Mouse (Mus musculus) midbrain, postnatal 0 days (tissue): ENCODE measurements around the gene Htra2. TPM values are rescaled to one million over a fixed set of nuclear protein-coding genes. Genes with fewer than 3 reads are reported as not detected.
A peak's percentile ranks its signal among the peaks of the same experiment; 100 is the strongest.

Source experiments
- ATAC-seq: fragments of 200-750 bp; cut with Nextera tagmentation; 2 replicates; pipeline ENCODE4 v1.8.0; 2017; ENCODE audit warnings: moderate number of reproducible peaks, mild to moderate bottlenecking, moderate TSS enrichment, moderate library complexity; ENCODE audit not compliant: low FRiP score
- DNase-seq: peaks from one replicate; pipeline ENCODE4 v3.0.0-alpha.2; 2015; ENCODE audit warnings: low spot score
- H3K27ac ChIP-seq: fragments of 300-500 bp; sonication (generic); 2 replicates; pipeline ENCODE4 v1.5.1; 2014; ENCODE audit warnings: low read depth, mild to moderate bottlenecking, low read length, mixed read lengths
- H3K27me3 ChIP-seq: fragments of 300-500 bp; sonication (generic); 2 replicates; pipeline ENCODE4 v1.6.1; 2014; ENCODE audit warnings: low read length, control low read depth, mixed read lengths; ENCODE audit not compliant: insufficient read depth
- H3K36me3 ChIP-seq: fragments of 300-500 bp; sonication (generic); 2 replicates; pipeline ENCODE4 v1.6.1; 2014; ENCODE audit warnings: low read length, control low read depth, mixed read lengths; ENCODE audit not compliant: insufficient read depth
- H3K4me1 ChIP-seq: fragments of 300-500 bp; sonication (generic); 2 replicates; pipeline ENCODE4 v1.6.1; 2014; ENCODE audit warnings: mild to moderate bottlenecking, control low read depth, antibody characterized with exemption, low read length, mixed read lengths; ENCODE audit not compliant: insufficient read depth
- H3K4me2 ChIP-seq: fragments of 300-500 bp; sonication (generic); 2 replicates; pipeline ENCODE4 v1.6.1; 2014; ENCODE audit warnings: low read depth, mild to moderate bottlenecking, low read length, mixed read lengths; ENCODE audit not compliant: poor library complexity, severe bottlenecking
- H3K4me3 ChIP-seq: fragments of 300-500 bp; sonication (generic); 2 replicates; pipeline ENCODE4 v1.5.1; 2014; ENCODE audit warnings: low read depth, mild to moderate bottlenecking, low read length, moderate library complexity
- H3K9ac ChIP-seq: fragments of 300-500 bp; sonication (generic); replicated peaks from 2 replicates; pipeline ENCODE4 v1.6.1; 2014; ENCODE audit warnings: mild to moderate bottlenecking, low read length, moderate library complexity, mixed read lengths; ENCODE audit not compliant: poor library complexity, severe bottlenecking
- H3K9me3 ChIP-seq: fragments of 300-500 bp; sonication (generic); 2 replicates; pipeline ENCODE4 v1.6.1; 2016; ENCODE audit warnings: low read length, control low read depth
- CTCF ChIP-seq: IDR thresholded peaks from 2 replicates; pipeline ENCODE4 v1.5.1; 2016; ENCODE audit warnings: antibody characterized with exemption, mild to moderate bottlenecking
- WGBS: fragments of 180-500 bp; shearing (Covaris S2); extraction: QIAGEN DNeasy Blood & Tissue Kit; methylation state at CpG from one replicate; pipeline ENCODE4 v1.1.7; 2014; 5-methylcytosine and 5-hydroxymethylcytosine counted together
- polyA plus RNA-seq: library from polyadenylated mRNA; unstranded; fragments of >200 nt; fragmentation: Nextera tagmentation; extraction: Ambion mirVana; gene quantifications from 2 replicates; pipeline ENCODE4 v1.2.1, GENCODE M21; 2015
- total RNA-seq: library from RNA; depleted of rRNA; stranded (reverse); fragments of >200 nt; gene quantifications from 2 replicates; pipeline ENCODE4 v1.2.3, GENCODE M21; 2014

Htra2 gene
- total and polyA plus RNA-seq, 2 experiments from 2014 or later: 56.5 to 87.8 TPM

DNA sequence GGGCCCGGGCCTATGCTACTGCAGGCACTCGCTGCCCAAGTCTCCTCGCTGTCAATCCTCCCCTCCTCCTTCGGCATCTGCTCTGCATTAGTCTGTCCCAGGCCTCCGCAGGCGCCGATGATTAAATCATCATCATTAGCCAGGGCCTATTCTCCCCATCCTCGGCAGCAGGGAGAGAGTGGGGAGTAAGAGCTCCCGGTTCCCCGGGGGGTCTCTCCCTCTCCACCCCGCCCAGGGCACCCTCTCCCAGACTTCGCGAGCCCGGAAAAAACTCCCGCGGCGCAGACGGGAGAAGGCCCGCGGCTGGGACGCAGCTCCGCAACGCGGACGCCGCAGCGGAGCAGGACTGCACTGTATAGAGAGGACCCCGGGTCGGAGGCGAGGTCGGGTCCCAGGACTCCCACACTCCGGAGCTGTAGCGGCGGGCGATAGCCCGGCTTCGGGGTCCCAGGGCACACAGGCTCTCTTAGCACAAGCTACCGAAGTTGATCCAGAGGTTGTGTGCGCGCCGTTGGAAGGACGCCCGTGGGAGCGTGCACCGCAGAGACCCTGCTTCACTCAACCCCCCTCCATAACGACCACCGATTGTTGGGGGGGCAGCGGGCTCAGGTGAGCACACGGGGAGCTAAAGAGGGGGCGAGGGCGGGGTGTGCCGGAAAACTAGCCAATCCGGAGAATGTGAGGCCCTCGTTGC, 22.7 kb upstream of the Htra2 start, which contains the start of gene Pcgf1:
TSS of gene Pcgf1 (plus strand) at position 240 of the 694 bp plus-strand sequence.
- H3K9me3 ChIP-seq: no peaks in the 10 kb centered on the region
- H3K36me3 ChIP-seq: 0 out of 2 replicates have a peak, but pooled peaks cover 2% of the 10 kb centered on the region
- H3K9ac ChIP-seq: peak within 1 kb of the TSS; percentile 80
- H3K4me2 ChIP-seq: peak within 1 kb of the TSS; percentile 89
- H3K27me3 ChIP-seq: peaks cover 29% of the 10 kb centered on the region
- H3K27ac ChIP-seq: peak within 1 kb of the TSS; percentile 92
- WGBS: under 1% methylated on average over 54 of the region's 54 CpGs
- H3K4me1 ChIP-seq: peaks cover 11% of the 10 kb centered on the region; the same call in 1 of the 2 replicates
- TF ChIP-seq CTCF: no peak
- peak; percentile 99 for DNase-seq
- peak within 1 kb of the TSS; percentile 73 for H3K4me3 ChIP-seq
- peak; percentile 67 for ATAC-seq

DNA sequence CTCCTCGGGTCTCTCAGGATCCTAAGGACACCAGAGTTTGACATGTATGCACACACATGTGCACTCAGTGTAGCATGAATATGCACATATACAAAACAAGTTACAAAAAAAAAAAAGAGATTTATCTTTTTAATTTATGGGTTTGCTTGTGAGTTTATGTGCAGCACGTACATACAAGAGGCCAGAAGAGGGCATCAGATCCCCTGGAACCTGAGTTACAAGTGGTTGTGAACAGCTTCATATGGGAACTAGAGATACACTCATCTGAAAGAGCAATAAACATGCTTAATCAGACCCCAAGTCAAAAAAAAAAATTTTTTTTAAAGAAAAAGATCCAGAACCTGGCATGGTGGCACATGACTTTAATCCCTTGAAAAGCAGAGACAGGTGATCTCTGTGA, 19.9 kb upstream of the Htra2 start:
- DNase-seq (no peak), ATAC-seq (no peak)
- WGBS: 14% methylated on average over 2 of the region's 2 CpGs
- no peaks in the 10 kb centered on the region for H3K36me3 ChIP-seq
- H3K9me3 ChIP-seq: no peaks in the 10 kb centered on the region
- H3K4me2 ChIP-seq: no peak overlapping the region
- no peak overlapping the region for H3K4me3 ChIP-seq
- peaks cover 11% of the 10 kb centered on the region for H3K4me1 ChIP-seq
- H3K9ac ChIP-seq: no peak overlapping the region
- peaks cover 50% of the 10 kb centered on the region for H3K27me3 ChIP-seq
- peak; percentile 34; the same call in 1 of the 2 replicates for TF ChIP-seq CTCF
- no peak overlapping the region for H3K27ac ChIP-seq

DNA sequence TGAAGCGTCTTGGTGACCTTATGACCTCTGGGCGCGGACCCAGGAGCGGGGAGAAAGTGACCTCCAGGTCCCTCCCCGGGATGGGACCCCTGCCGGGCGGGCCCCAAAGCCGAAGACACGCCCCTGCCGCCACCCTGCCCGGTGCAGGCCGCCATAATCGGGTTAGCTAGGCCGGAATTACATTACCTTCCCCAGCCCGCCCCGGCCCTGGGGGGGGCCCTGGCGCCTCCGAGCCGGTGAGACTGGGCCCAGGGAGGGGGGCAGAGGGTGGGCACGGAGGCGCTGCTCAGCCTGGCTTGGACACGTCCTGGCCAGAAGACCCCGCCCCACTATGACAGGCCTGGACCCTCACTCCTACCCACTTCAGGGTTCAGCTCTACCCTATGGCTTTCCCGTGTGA, 16.1 kb upstream of the Htra2 start:
- no peak overlapping the region for H3K9ac ChIP-seq
- peaks cover 80% of the 10 kb centered on the region for H3K27me3 ChIP-seq
- WGBS: 0% methylated on average over 24 of the region's 24 CpGs
- peaks cover 3% of the 10 kb centered on the region; the same call in 1 of the 2 replicates for H3K4me1 ChIP-seq
- H3K4me3 ChIP-seq: no peak overlapping the region
- no peak overlapping the region for H3K4me2 ChIP-seq
- H3K9me3 ChIP-seq: no peaks in the 10 kb centered on the region
- H3K36me3 ChIP-seq: no peaks in the 10 kb centered on the region
- no peak overlapping the region for H3K27ac ChIP-seq
- no peak for TF ChIP-seq CTCF
- ATAC-seq (0 out of 2 replicates have a peak, but pooled peaks have one; percentile 8), DNase-seq (no peak)

DNA sequence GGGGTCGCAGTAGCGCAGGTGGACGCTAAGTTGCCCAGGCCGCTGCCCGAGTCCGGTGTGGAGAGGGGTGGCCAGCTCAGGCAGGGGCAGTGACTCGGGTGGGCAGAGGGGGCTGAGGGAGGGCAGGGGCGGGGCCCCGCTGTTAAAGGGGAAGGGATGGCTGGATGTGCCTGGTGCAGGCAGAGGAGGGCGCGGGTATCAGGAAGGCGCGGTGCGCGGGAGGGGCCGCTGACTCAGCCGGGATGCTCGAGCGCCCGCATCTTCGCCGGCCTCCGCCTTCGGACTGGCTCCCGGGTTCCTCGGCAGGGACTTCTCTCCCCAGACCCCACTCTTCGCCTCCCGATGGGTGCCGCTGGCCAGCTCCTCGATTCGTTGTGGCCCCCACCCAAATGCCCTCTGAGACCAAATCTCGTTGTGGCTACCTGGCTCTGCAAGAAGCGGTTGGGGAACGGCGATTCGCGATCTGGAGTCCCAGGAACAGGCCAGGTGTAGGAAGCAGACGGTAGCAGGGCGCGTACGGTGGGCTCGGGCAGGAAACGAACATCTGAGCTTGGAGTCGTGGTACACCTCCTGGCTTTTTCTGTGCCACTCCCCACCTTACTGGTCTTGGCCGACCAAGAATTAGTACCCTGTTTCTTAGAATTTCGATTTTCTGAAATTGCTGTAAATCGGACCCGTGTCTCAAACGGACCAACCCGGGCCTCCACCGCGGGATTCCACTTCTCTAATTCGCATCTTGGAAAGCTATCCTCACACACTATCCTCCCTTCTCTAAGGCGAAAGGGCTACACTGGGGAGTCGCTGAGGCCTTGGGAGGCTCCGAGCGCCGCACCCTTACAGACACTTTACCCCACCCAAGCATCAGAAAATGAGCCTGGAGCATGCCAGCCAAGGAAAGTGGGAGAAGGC, 15.5 kb upstream of the Htra2 start:
- Histone ChIP-seq H3K4me3 (0 out of 2 replicates have a peak overlapping the region, but pooled peaks have one; percentile 1), H3K9me3 (no peaks in the 10 kb centered on the region), H3K4me1 (peaks cover 3% of the 10 kb centered on the region; the same call in 1 of the 2 replicates), H3K36me3 (no peaks in the 10 kb centered on the region), H3K4me2 (no peak overlapping the region), H3K27ac (no peak overlapping the region), H3K9ac (no peak overlapping the region), H3K27me3 (peaks cover 83% of the 10 kb centered on the region)
- ATAC-seq (no peak), DNase-seq (no peak)
- WGBS: under 1% methylated on average over 56 of the region's 58 CpGs
- TF ChIP-seq CTCF: no peak

DNA sequence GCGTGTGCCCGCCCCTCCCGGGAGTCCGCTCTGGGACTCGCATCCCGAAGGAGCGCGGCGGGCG, 15.0 kb upstream of the Htra2 start, which contains the start of gene Tlx2:
TSS of gene Tlx2 (minus strand) at position 47 of the 64 bp plus-strand sequence.
- H3K27ac ChIP-seq: no peak within 1 kb of the TSS
- H3K27me3 ChIP-seq: peaks cover 87% of the 10 kb centered on the region
- TF ChIP-seq CTCF: no peak
- no peak within 1 kb of the TSS for H3K9ac ChIP-seq
- ATAC-seq (no peak), DNase-seq (no peak)
- H3K4me1 ChIP-seq: peaks cover 3% of the 10 kb centered on the region; the same call in 1 of the 2 replicates
- no peak within 1 kb of the TSS for H3K4me2 ChIP-seq
- H3K36me3 ChIP-seq: no peaks in the 10 kb centered on the region
- peak within 1 kb of the TSS; percentile 12; the same call in 1 of the 2 replicates for H3K4me3 ChIP-seq
- WGBS: 5% methylated on average over 10 of the region's 10 CpGs
- H3K9me3 ChIP-seq: no peaks in the 10 kb centered on the region
